Mouse (Mus musculus) heart, adult 2 months (tissue): ENCODE measurements around the gene Pnmal1. TPM values are rescaled to one million over a fixed set of nuclear protein-coding genes. Genes with fewer than 3 reads are reported as not detected.

ENCODE experiments used
- DNase-seq, 2 experiments: peaks; one replicate each; pipeline ENCODE4 v3.0.0; 2021
- H3K27ac ChIP-seq: fragments of 200-600 bp; 2 replicates; pipeline ENCODE4 v1.8.1; 2022
- H3K27me3 ChIP-seq: fragments of 200-500 bp; 2 replicates; pipeline ENCODE4 v1.6.1; 2012; ENCODE audit warnings: mild to moderate bottlenecking, low read length, inconsistent platforms, mixed read lengths; ENCODE audit not compliant: control insufficient read depth, insufficient read depth
- H3K36me3 ChIP-seq: fragments of 200-500 bp; 2 replicates; pipeline ENCODE4 v1.6.1; 2012; ENCODE audit warnings: low read length, inconsistent platforms; ENCODE audit not compliant: control insufficient read depth, insufficient read depth
- H3K4me1 ChIP-seq: fragments of 200-500 bp; 2 replicates; pipeline ENCODE4 v1.6.1; 2011; ENCODE audit warnings: low read length; ENCODE audit not compliant: control insufficient read depth, insufficient read depth
- H3K4me3 ChIP-seq: fragments of 200-600 bp; 2 replicates; pipeline ENCODE4 v1.8.1; 2022
- H3K79me2 ChIP-seq: fragments of 200-500 bp; replicated peaks from 2 replicates; pipeline ENCODE4 v1.6.1; 2012; ENCODE audit warnings: mild to moderate bottlenecking, inconsistent platforms, low read length, moderate library complexity, mixed read lengths; ENCODE audit not compliant: control insufficient read depth, insufficient read depth
- H3K9ac ChIP-seq: fragments of 200-500 bp; 2 replicates; pipeline ENCODE4 v1.6.1; 2012; ENCODE audit warnings: low read depth, mild to moderate bottlenecking, control low read depth, inconsistent platforms, low read length, mixed read lengths
- CTCF ChIP-seq: fragments of 200-600 bp; IDR thresholded peaks from 2 replicates; pipeline ENCODE4 v1.8.1; 2022; ENCODE audit warnings: antibody characterized with exemption, mild to moderate bottlenecking, moderate library complexity
- EP300 ChIP-seq: fragments of 200-500 bp; IDR thresholded peaks from 2 replicates; pipeline ENCODE4 v1.6.1; 2011; ENCODE audit warnings: low read depth, low read length, control low read depth; ENCODE audit not compliant: insufficient read depth
- POLR2A ChIP-seq: fragments of 200-500 bp; IDR thresholded peaks from 2 replicates; pipeline ENCODE4 v1.6.1; 2011; ENCODE audit warnings: mild to moderate bottlenecking, low read depth, low read length, control low read depth; ENCODE audit not compliant: insufficient read depth
- WGBS: fragments of 180-500 bp; shearing (Covaris S2); methylation state at CpG from one replicate; pipeline ENCODE4 v1.1.7; 2018; 5-methylcytosine and 5-hydroxymethylcytosine counted together
- intact Hi-C: fragments of 180-260 bp; cut with DNase I; formaldehyde crosslinking; loops from one replicate; pipeline ENCODE4 v1.15.1; 2025
- polyA plus RNA-seq: library from polyadenylated mRNA; depleted of rRNA; stranded (reverse); fragments of >200 nt; gene quantifications from 2 replicates; pipeline ENCODE4 v1.2.3, GENCODE M21; 2012
- total RNA-seq, 2 experiments: library from RNA; stranded (reverse); gene quantifications; 2 replicates each; pipeline ENCODE4 v1.2.3; 2021

Pnmal1 gene
- total and polyA plus RNA-seq, 3 experiments: 0.06 to 0.11 TPM; not detected in 1

DNA sequence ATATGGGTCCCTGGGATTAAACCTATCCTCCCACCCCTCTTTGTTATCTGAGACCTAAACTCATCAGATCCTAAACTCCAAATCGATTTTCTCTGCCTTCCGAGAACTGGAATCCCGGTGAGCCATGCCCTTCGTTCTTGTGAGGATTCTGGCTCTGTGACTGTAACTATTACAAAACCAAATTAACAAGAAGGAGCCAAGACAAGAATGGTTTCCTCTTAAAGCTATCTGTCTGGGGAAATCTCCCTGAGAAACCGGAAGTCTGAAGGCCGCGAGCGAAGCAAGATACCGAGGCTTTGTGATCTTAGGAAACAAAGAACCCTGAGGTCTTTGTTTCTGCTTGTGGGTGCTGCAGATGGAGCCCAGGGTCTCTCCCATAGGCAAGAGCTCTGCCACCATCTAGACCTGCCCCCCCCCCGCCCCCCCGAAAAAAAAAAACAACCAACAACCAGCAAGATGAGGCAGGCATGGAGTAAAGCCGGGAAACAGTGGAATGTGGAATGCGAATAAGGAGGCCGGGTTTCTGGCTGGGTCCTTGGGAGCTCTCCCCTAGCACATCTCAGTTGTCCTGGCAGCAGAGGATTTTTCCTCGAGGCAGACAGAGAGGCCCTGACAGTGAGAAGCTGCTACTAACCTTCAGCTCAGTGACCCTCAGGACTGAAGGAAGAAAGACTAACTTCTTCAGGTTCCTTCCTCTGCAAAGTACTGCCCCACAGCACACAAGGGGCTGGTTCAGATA lies 30.7 kb downstream of the Pnmal1 start:
- H3K79me2 ChIP-seq: no peaks in the 10 kb centered on the region
- no peak overlapping the region for H3K4me3 ChIP-seq
- peak overlapping the region; percentile 16 for H3K27ac ChIP-seq
- TF ChIP-seq CTCF (no peak), EP300 (no peak), POLR2A (no peak)
- no peak for DNase-seq
- peaks cover 8% of the 10 kb centered on the region for H3K4me1 ChIP-seq
- 26% methylated on average over 15 of the region's 15 CpGs for WGBS
- intact Hi-C loops: no loop called here
- no peak overlapping the region for H3K9ac ChIP-seq
- no peaks in the 10 kb centered on the region for H3K36me3 ChIP-seq
- no peaks in the 10 kb centered on the region for H3K27me3 ChIP-seq

DNA sequence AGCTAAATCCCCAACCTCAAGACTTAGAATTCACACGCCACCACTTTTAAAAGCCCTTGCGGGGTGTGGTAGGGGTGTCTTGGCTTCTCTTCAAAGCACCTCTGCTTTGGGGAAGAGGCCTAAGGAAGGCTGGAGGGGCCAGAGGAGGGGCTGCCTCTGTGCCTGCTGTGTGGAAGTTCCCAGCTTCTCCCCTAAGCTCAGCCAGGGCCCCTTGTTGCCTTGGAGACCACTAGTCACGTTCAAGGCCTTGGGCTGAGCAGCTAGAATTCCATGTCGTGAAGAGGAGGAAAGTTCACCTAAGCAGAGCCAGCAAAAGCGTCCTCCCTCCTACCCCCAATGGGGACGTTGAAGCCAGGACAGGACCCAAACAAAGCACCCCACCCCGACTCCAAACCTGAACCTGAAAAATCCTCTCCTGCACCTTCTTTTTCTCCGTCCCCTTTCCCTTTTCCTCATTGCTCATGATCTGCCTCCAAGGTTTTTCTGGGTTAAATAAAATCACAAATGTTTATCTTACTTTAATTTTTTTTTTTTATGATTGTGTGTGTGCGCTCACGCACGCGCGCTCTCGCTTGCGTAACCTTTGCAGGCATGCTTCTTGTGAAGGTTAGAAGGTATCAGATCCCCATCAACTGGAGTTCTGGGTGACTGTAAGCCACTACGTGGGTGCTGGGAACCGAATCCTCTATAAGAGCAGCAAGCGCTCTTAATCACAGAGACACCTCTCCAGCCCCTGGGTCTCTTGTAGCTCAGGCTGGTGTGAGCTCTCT lies 32.4 kb downstream of the Pnmal1 start:
- intact Hi-C loops: no loop called here
- 83% methylated on average over 18 of the region's 18 CpGs for WGBS
- no peak overlapping the region for H3K9ac ChIP-seq
- H3K79me2 ChIP-seq: no peaks in the 10 kb centered on the region
- H3K36me3 ChIP-seq: no peaks in the 10 kb centered on the region
- no peak overlapping the region for H3K27ac ChIP-seq
- peaks cover 8% of the 10 kb centered on the region for H3K4me1 ChIP-seq
- DNase-seq: no peak
- H3K27me3 ChIP-seq: no peaks in the 10 kb centered on the region
- no peak overlapping the region for H3K4me3 ChIP-seq
- TF ChIP-seq POLR2A: no peak
- no peak for TF ChIP-seq EP300
- TF ChIP-seq CTCF: no peak

DNA sequence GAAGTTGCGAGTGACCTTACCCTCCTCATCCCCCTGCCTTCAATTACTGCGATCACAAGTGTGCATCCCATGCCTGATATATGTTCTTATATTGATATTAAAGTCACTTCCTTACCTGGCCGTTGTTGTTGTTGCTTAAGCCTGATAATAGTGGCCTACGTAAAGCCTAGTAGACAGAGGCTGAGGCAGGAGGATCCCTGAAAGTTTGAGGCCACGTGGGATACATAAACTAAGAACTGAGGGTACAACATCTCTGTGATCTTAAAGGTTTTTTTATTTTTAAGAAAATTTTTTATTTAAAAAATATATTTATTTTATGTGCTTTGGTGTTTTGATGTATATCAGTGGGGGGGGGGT lies 33.0 kb downstream of the Pnmal1 start, which contains the start of gene Ccdc8:
Gene Ccdc8, plus strand, starts transcription at position 258 of the 357 bp plus-strand sequence.
- no peaks in the 10 kb centered on the region for H3K36me3 ChIP-seq
- WGBS: 95% methylated on average over 5 of the region's 5 CpGs
- DNase-seq: no peak
- no peaks in the 10 kb centered on the region for H3K27me3 ChIP-seq
- no peak within 1 kb of the TSS; the same call in 1 of the 2 replicates for H3K27ac ChIP-seq
- H3K79me2 ChIP-seq: no peaks in the 10 kb centered on the region
- intact Hi-C loops: no loop called here
- H3K4me1 ChIP-seq: peaks cover 4% of the 10 kb centered on the region
- TF ChIP-seq EP300: no peak
- TF ChIP-seq POLR2A: no peak
- no peak for TF ChIP-seq CTCF
- peak within 1 kb of the TSS; percentile 62 for H3K4me3 ChIP-seq
- H3K9ac ChIP-seq: no peak within 1 kb of the TSS; the same call in 1 of the 2 replicates

DNA sequence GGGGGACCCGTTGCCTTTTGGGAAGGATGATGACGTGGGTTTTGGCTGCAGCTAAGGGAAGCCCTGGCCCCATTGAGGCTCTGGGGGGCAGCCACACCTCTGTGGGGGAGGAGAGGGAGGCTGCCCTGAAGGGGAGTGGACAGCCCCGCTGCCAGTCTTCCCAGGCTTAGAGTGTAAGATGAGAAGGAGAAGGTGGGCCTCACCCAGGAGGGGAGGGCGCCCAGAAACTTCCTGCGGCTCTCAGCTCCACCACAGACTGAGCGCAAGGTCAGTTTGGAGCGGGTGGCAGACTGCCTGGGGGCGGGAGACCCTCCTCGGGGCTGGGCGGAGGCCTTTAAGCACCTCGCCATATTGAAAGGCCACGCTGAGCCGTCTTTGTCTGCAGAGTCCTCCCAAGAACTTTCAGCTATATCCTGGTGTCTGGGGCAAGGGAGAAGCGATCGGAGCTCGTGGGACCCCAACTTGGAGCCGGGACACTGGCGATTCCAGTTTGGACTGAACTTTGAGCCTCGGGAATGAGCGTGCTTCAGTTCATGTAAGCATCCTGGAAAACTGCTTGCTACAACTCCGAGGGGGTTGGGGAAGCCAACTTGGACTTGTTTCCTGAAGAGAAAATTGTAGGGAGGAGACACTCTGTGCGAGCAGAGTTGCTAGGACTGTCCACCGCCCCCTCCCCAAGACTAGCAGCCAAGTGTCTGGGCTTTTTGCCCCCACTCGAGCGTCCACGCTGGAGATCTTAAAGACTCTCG lies 34.3 kb downstream of the Pnmal1 start:
- TF ChIP-seq CTCF (no peak), EP300 (no peak), POLR2A (peak; percentile 70)
- no peaks in the 10 kb centered on the region for H3K36me3 ChIP-seq
- H3K27me3 ChIP-seq: no peaks in the 10 kb centered on the region
- peaks cover 2% of the 10 kb centered on the region for H3K4me1 ChIP-seq
- H3K79me2 ChIP-seq: no peaks in the 10 kb centered on the region
- peak overlapping the region; percentile 62 for H3K4me3 ChIP-seq
- intact Hi-C loops: no loop called here
- peak overlapping the region; percentile 76 for H3K27ac ChIP-seq
- WGBS: 9% methylated on average over 27 of the region's 27 CpGs
- peak; percentile 87 to 89 for DNase-seq
- peak overlapping the region; percentile 74 for H3K9ac ChIP-seq

DNA sequence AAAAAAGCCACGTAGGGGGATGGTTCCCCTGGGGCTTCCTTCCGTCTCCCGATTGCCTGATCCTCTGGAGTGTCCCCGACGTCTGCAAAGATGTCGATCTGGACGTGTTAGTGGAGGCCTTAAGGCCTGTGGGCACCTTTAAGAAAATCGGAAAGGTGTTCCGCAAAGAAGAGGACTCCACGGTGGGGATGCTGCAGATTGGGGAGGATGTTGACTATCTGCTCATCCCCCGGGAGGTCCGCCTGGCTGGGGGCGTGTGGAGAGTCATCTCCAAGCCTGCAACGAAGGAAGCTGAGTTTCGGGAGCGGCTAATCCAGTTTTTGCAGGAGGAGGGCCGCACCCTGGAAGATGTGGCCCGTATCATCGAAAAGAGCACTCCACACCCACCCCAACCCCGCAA lies 34.9 kb downstream of the Pnmal1 start:
- intact Hi-C loops: no loop called here
- Histone ChIP-seq H3K4me3 (peak overlapping the region; percentile 62), H3K4me1 (peaks cover 3% of the 10 kb centered on the region), H3K79me2 (no peaks in the 10 kb centered on the region), H3K36me3 (no peaks in the 10 kb centered on the region), H3K27me3 (no peaks in the 10 kb centered on the region), H3K27ac (peak overlapping the region; percentile 76), H3K9ac (peak overlapping the region; percentile 74)
- no peak for TF ChIP-seq CTCF
- no peak for TF ChIP-seq POLR2A
- TF ChIP-seq EP300: no peak
- WGBS: 10% methylated on average over 20 of the region's 20 CpGs
- peak in 1 of 2 experiments; percentile 32 for DNase-seq

DNA sequence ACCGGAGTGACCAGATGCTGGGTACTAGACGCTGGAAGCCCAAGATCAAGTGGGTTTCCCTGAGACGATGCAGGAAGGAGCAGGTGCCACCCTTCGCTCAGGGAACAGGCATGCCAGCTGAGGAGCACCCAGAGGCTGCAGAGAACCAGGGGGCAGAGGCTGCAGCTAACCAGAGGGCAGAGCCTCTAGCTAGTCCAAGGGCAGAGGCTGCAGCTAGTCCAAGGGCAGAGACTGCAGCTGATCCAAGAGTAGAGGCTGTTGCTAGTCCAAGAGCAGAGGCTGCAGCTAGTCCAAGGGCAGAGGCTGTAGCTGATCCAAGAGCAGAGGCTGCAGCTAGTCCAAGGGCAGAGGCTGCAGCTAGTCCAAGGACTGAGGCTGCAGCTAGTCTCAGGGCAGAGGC lies 35.9 kb downstream of the Pnmal1 start:
- Histone ChIP-seq H3K4me3 (no peak overlapping the region), H3K79me2 (no peaks in the 10 kb centered on the region), H3K9ac (peak overlapping the region; percentile 9; the same call in 1 of the 2 replicates), H3K27ac (no peak overlapping the region), H3K36me3 (no peaks in the 10 kb centered on the region), H3K4me1 (peaks cover 4% of the 10 kb centered on the region), H3K27me3 (no peaks in the 10 kb centered on the region)
- TF ChIP-seq POLR2A: no peak
- no peak for TF ChIP-seq CTCF
- TF ChIP-seq EP300: no peak
- DNase-seq: no peak
- WGBS: 70% methylated on average over 4 of the region's 4 CpGs
- intact Hi-C loops: no loop called here
